Mouse (Mus musculus): ENCODE data around the gene Prep.
A peak's percentile ranks its signal among the peaks of the same experiment; 100 is the strongest.
"Not testable (repeated sequence)": the region's sequence is repeated elsewhere in the genome, so short reads cannot be mapped to it uniquely, and the experiment has no call there.

The Prep gene

DNA sequence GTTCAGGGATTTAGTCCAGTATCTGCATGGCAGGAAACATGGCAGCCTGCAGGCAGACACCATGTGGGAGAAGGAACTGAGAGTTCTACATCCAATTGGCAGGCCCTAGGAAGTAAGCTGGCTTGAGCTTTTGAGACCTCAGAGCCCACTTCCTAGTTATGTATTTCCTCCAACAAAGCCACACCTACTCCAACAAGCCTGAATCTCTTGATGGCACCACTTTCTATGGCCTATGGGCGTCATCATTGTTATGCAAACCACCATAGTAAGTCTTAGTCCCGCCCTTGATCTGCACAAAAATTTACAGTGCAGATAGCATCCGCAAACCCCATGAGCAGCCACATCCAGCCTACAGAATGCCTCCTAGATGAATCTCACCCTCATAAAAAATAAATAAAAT lies 54.6 kb downstream of the Prep start:
- DNase-seq = no peak

DNA sequence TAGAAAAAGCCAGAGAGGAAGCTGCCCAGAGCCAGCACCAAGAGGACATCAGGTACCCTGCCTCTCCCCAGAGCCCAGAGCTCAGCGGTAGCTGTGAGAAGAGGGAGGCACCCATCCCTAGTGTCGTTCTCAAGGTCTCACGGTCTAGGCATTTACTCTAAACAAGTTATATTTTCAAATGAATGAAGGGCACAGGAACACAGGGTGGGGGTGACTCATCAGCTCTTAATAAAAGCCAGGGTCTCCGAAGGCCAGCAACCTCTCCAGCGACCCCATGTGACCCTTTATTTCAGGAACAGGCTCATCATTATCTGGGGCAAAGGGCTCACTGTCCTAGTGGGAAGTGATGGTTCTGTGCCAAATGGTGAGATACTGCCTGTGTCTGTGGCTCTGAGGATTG lies 55.5 kb downstream of the Prep start:
- DNase-seq = no peak

DNA sequence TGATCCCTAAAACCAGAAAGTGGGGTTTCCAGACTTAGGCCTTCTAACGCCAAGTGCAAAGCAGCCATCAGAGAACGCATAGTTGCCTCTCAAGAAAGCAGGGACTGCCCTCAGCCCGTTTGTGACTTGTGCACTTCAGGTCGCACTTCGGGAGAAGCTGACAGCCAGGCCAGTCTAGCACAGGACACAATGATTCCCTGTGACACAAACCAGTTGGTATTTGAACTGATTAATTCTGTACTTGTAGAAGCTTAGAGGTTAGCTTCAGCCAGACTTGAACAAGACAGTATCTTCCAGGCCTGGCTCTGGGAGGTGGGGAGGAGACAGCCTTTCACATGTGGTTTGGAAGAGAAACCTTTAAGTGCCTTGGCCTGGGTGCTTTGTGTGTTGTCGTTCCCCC lies 56.0 kb downstream of the Prep start:
- DNase-seq = no peak

DNA sequence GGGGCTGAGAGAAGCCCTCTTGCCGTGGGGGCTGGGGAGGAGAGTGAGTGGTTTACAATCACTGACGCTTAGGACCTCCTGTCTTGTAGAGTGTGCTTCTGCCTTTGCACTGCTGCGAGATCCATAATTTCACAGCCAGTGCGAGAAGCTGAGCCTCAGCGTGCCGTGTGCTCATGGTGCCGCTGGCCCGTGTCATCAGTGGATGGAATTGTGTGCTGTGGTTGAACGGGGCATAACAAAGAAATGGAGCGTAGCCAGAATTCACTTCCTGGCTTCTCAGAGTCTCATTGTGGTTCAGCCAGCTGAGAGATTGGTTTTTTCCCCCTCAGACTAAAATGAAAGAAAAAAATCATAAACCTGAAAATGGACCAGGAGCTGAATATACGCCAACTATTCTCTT lies 62.1 kb downstream of the Prep start:
- DNase-seq = peak; percentile 36 to 45

DNA sequence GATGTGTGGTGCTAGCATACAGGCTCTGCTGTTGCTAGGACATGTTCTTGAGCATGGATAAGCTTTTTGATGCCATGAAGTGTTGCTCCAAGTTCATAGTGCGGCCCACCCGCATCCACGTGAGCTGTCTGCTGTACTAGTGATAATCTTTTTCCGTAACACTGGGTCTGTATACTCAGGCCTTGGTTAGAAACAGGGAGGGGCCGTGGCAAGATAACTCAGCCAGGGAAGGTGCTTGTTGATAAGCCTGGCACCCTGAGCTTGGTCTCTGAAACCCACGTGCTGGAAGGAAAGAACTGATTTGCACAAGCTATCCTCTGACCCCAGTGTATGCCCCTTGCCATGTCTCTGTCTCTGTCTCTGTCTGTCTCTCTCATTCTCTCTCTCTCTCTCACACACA lies 63.0 kb downstream of the Prep start:
- no peak for DNase-seq

DNA sequence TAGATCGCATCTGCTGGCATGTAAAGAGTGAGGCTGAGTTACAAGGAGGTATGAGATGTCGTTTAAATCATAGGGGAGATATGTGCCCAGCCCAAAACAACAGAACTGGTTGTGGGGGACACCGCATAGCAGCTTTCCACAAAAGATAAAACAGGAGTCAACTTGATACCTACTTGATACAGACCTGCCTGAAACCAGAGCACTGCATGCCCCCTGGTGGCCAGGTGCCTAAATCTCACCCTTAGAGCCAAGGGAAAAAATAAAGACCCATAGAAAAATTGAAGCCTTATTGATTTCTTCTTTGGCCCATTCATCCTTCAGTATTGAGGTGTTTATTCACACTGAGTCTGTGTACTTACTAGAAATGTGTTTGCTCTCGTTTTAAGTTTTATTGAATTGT lies 65.4 kb downstream of the Prep start:
- peak; percentile 58 to 72 for DNase-seq

DNA sequence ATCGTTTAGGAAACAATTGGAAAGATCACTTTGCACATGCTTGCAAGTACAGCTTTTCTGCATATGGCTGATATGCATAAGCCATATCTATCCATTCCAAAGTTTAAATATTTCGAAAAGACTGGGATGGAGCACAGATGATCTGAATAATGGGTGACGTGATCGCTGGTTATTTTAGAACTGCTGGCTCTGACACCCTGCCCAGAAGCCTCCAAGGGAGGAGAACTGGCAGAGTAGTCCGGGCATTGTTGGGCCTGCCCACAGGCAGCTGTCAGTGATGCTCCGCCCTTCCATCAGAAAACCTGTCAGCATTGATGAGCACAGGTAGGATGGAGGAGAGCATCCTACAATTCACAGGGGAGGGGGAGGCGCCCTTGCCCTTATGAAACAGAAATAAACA lies 69.8 kb downstream of the Prep start:
- no peak for DNase-seq

DNA sequence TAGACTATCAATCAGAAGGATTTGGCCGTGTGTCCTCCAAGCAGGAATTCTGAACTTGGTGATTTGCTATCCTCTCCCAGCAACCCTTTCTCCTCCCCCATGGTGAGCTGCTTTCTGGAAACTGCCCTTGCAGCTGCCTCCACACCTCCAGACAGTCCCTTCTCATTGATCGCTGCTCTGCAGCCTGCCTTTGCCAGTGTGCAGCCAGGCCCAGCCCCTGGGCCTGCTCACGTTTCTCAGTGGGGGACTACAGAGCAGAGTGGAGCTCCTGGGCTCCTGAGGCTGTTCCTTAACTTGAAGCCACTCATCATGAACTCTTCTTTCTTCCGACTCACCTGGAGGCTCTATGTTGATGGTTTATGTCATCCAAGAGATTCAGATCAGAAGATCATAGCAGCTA lies 72.9 kb downstream of the Prep start:
- no peak for DNase-seq

DNA sequence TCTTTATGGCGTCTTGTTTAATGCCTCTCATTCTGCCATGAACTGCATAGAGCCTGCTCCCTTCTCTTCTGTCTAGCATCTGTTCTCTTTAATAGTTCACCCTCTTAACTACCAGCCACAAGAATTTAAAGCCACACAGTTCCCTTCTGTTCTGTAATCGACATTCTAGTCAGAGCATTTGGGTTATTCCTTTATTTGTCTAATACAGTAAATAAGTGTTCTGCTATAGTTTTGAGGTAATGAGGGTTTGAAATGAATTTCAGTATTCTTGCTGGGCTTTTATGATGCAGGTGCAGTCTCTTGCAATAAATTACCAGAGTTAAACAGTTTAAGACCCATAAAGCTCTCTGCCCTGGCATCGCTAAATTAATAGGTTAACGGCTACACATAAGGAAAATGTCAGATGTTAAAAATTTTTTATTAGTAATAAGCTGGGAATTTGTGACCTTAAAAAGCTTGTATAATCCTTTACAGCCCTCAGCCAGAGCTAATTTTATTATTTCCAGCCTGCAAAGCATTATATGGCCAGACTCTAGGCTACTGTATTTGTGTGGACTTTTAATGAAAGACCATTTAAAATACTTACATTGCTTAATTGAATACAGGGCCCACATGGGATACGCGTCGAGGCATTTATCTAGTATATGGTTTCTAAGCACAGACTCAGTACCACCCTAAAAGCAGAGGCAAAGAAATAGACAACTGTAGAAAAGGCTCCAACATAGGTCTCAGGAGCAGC lies 73.6 kb downstream of the Prep start:
- DNase-seq = no peak

DNA sequence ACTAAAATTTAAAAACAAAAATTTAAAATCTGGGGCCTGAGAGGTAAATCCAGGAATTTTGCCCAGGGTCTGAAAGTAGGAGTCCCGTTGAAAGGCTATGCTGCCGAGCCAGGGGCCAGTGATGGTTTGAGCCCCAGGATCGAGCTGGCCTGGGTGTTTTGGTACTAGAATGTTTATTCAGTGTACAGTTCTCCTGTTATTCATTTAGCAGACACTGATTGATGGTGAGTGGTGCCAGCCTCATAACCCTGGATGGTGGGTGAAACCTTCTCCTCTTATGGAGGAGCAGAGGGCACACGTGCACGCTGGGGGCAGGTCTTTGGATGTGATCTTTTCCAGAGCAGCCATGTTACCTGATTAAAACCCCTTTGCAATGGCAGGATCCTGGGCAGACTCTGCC lies 75.4 kb downstream of the Prep start:
- no peak for DNase-seq

DNA sequence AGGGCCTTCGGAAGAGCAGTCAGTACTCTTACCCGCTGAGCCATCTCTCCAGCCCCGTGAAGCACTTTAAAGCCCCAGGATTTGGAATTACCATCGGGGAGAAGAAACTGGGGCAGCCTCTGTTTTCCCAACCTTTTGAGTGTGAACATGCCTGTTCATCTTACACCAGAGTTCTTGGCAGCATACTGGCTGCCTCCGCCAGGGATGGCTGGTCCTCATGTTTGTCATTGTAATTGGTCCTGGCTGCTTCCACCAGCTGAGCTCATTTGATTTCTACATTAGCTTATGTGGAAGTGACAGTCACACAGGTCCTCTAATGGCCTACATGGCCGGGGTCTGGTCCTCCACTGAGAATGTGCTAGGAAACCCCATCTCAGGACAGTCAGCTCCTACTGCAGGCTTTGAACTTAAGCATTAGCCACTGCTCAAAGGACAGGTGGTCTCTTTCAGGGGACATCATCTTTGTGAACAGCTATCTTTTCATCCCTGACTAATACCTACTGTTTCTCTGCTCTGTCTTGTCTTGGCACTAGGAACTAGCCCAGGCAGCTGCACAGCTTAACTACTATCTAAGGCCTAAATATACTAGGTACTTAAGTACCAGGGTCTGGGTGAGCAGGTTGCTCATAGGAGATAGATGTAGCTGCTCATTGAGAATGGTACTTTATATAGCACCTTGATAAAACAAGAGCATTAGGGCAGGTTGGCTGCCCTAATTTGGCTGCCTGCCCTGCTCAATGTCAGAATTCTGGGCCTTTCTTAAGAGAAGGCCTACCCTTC lies 77.2 kb downstream of the Prep start:
- no peak for DNase-seq

DNA sequence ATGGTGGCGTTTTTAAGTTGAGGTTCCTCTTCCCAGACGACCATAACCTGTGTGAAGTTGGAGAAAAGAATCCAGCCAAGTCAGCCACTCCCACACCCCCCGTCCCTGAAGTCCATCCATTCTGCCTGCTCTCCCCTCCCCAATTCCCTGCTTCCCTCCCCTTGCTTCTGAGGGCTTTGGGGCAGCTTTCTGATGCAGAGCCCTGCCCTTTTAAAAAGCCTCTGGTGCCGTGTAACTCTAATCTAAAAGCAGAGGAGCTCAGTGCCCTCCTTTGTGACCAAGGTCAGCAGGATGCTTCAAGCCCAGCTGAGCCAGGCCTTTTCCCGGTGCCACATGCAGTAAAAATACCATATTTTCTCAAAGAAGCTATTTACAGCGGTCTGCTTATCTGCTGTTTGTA lies 79.8 kb downstream of the Prep start:
- DNase-seq = no peak

DNA sequence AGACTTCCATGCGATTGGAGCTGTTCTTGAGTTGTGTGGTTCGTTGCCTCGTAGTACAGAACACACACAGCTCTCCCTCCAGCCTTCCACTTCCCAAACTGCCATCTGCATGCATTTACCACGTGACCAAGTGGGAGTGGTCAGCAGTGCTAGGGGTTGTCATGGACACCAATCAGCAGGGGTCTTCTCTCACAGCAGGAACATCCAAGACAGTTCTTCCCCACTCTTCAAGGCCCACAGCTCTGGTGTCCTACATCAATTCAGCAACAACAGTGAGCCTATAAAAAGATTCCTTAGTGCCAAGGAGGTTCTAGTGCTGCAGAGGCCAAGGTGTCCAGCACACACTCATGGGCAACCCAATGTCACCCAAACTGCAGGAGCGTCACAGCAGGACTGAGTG lies 84.1 kb downstream of the Prep start:
- DNase-seq = no peak

DNA sequence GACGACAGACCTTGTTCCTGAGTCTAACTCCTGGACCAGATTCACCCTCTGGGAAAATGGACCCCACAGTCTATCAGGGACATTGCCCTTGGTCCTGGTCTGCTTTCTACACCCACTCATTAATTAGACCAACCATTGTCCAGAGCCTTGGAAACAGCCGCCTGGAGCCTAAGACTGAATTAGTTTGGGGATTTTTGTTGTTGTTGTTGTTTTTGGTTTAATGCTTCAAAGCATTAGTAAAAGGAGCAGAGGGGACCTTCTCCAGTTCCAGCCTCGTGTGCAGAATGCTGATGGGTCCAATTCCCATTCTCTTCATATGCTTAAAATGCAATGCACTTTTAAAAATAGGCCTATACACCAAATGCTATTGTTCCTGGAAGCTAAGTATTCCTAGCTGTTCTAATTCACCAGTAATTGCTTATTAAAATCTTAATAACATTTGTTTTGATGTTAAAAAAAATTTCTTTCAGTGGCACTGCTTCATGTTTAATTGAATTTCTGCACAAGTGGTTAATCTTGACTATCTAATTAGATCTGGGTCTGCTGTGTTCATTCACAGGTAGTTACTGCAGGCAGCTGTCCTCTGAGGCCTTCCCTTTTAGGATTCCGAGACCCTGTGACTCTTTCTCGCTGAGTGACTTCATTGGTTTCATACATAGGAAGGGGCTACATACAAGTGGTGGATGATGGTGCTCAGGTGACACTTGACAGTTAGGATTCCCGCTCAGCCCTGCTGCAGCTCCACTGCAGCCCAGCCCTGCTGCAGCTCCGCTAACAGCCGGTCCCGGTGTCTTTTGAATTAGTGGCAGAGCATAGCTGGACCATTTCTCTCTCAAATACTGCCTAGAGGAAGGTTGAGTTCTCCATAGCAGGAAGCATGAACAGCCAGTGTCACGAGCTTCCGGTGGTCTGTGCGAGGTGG lies 85.0 kb downstream of the Prep start:
- no peak for DNase-seq

DNA sequence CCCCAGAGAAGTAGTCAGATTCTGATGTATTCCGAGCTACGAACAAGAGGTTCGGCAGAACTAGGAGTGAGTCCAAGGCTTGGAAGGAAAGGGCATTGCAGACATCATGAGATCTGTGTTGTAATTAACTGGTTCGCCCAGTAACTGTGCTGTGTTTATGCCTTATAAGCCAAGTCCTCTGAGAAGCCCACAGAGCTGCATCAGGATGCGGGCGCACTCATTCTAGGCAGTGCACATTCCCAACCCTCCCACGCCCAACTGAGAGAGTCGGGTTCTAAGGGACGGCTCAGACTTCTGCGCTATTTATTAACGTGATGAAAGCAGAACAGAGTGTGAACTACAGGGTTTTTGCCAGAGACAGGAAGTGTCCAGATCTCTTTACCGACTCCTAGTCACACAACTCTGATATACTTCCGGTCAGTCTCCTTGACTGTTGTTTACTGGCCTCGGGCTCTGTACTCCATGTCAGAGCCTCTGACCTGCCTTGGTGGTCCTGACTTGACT lies 87.6 kb downstream of the Prep start:
- DNase-seq = no peak

DNA sequence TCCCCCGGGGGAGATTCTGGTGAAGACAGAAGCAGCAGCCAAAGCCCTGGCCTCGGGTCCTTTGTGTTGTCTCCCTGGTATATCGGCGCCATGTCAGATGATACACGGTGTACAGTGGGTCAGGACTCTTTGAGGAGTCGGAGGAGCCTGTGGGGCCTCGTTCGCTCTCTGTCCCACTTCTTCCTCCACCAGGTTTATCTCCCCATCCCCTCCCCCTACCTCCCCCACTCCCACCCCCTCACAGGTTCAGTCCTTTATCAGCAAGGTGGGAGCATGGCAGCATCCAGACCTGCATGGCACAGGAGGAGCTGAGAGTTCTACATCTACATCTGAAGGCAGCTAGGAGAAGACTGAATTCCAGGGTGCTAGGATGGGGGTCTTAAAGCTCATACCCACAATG lies 98.8 kb downstream of the Prep start:
- no peak for DNase-seq

DNA sequence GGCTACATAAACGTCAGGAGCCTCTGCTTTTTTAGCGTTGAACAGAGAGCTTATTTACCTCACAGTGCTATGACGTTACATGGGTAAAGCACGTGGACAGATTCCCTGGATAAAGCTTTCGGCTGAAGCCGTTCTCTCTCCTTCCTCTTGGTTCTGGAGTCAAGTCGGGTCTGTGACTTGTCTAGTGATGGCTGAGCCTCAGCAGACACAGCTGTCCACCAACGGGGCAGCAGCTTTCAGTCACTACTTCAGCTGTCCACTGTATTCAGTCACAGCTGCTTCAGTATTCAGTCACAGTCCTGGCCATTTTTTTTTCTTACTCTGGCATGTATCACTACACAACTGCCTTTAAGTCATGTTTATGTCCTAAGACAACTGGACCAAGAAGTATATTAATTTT lies 106.9 kb downstream of the Prep start:
- no peak for DNase-seq

DNA sequence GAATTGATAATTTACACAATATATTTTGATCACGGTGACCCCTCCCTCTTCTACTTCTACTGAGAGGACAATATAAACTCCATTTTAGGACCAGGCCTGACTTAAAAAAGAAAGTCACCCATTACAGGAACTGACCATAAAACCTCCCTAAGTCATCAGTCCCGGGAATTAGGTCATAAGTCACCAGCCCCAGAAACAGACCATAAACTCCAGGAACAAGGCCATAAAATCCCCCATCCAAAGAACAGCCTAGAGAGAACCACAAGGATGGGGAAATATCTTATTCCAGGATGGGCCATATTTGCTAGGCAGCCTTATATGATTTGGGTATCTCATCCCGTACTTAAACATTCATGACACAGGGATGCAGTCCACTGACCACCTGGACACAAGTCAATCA lies 107.3 kb downstream of the Prep start:
- DNase-seq = no peak

DNA sequence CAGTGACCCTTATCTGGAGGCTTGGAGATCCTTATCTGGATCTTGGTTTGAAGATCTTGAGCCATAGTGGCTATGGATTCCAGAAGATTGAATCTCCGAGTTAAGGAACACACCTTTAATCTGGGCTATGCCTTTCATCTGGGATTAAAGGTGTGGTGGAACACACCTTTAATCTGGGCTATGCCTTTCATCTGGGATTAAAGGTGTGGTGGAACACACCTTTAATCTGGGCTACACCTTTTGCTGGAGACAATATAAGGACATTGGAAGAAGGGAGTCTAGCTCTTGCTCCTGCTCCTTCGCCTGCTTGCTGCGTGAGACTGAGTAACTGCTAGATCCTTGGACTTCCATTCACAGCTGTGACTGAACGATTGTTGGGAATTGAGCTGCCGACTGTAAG lies 110.8 kb downstream of the Prep start, which contains the start of gene Popdc3:
Gene Popdc3 (plus strand): TSS at position 301 of the 400 bp plus-strand sequence.
- DNase-seq = not testable (repeated sequence)

DNA sequence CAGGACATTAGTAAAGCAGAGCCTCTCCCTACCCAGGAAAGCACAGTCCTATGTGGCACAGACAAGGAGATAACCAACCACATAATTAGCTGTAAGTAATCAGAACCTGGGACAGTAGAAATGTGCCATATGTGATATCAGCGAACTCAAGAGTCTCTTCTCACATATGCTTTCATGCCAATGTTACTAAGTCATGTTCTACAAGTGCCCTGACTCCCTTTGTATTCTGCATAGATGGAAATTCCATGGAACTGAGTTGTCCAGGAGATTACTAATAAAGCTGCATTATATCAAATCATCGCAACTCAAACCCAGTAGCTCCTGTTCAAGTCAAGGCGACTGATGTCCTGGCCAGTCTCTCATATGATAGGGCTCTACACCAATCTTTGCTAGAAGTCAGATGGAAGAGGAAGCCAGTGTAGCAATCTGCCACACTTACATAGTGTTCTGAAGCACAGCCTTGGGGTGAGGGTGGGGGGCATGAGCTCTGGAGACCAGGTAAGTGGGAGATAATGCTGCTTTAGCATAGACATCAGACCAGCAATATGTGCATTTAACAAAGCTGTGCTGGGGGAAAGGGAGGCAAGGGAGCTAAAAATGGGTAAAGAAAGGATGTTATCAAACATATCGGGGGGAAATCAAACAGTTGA lies 113.8 kb downstream of the Prep start:
- no peak for DNase-seq

DNA sequence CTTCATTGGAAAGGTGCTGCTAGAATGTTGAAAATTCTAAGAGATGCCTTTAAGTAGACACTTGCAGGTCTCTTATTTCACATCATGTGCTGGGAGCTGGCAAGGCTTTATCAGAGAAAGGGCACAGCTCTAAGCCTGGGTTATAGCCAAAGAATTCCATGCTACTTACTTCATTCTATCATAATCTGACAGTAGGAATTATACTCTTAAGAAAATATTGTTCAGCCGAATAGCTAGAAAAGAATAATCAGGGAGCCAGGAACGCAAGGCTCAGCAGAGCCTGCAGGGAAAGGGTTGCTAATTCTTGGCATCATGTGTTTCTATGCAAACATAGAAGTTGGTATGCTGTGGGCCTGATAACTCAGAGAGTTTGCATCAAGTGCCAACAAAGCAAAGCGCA lies 114.3 kb downstream of the Prep start:
- DNase-seq = no peak

DNA sequence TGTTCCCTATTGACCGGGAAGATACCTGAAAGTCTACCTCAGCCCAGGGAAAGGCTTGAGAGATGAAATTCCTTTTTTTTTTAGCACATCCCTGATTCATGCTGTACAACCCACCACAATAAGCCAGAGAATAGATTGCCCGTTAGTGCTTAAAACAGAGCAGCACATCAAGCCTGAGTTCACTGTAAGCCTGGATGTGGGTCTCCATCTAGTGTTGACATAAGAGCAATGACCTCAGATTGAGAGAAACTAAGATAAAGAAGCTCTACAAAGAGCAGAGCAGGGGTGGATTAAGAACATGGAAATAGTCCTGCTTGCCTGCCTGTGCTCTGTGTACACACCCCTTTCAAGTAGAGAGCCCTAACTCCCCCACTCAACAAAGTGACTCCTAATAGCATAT lies 118.5 kb downstream of the Prep start:
- DNase-seq = no peak
